In the genomic region with DNA sequence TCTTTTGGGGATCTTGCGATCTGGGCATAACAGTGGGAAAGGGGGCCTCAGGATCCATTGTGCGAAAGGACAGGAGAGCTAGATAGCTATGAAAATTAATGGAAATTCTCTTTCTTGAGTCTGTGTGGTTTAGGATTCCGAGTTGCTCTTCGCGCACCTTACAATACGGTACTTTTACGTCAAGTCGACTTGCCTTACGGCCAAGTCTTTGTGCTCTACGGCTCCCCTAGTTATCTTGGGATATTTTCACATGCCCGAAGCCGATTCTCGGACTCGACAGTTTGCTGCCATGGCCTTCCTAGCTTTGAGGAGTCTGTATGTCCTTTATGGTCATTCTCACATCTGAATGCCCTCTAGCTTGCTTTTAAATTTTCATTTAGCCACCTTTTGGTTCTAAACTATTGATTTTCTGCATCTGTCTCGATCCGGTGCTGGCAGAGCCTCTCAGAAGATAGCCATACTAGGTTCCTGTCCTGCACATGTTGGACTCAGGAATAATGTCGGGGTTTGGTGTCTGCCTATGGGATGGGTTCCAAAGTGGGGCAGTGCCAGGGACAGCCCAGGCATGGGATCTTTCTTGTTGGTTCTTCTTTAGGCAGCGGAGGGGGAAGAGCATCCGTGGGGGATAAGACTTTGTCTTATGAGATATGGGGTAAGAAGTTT, we compare ENCODE assay signal across 8 mouse cellular contexts.
A peak's percentile ranks its signal among the peaks of the same experiment; 100 is the strongest.
DNase-seq lines count a peak whose midpoint lies in the region; ATAC-seq and TF ChIP-seq lines count a peak whose summit lies in the region.

No protein-coding gene starts in this region.

- peak overlapping the region; percentile 30 for H3K4me3 ChIP-seq in forebrain, embryonic 14.5 days (ENCODE audit: low read depth, low read length)
- peak overlapping the region; percentile 62 for H3K4me3 ChIP-seq in layer of hippocampus, adult 2 months
- peak overlapping the region; percentile 51 for H3K4me3 ChIP-seq in lung, embryonic 16.5 days (ENCODE audit: low read length)

- no peaks in the 10 kb centered on the region for H3K9me3 ChIP-seq in forebrain, embryonic 14.5 days (replicated peaks; ENCODE audit: control insufficient read depth, low read length)
- H3K9me3 ChIP-seq in lung, embryonic 16.5 days (ENCODE audit: control insufficient read depth, low read length): no peaks in the 10 kb centered on the region

- peak overlapping the region; percentile 28 for H3K4me2 ChIP-seq in forebrain, embryonic 14.5 days (ENCODE audit: low read length)
- H3K4me2 ChIP-seq in lung, embryonic 16.5 days (ENCODE audit: low read depth, low read length): peak overlapping the region; percentile 43; the same call in 1 of the 2 replicates

- peak; percentile 76 for DNase-seq in R1 (ENCODE audit: low read depth, low spot score)
- peak; percentile 25 for DNase-seq in cerebellum, adult 11 months
- peak; percentile 82 for DNase-seq in forebrain, embryonic 14.5 days (ENCODE audit: low spot score)
- peak; percentile 29 for DNase-seq in heart, postnatal 4 days
- DNase-seq in layer of hippocampus, adult 2 months (ENCODE audit: low spot score in 2 of 2): peak; percentile 18 to 65
- DNase-seq in ovary, postnatal 36 days (ENCODE audit: low spot score): peak; percentile 13
- DNase-seq in urinary bladder, postnatal 36 days (ENCODE audit: low spot score in 2 of 2): peak; percentile 10 to 37

- H3K27ac ChIP-seq in forebrain, embryonic 14.5 days (ENCODE audit: low read depth, low read length): no peak overlapping the region
- H3K27ac ChIP-seq in layer of hippocampus, adult 2 months: peak overlapping the region; percentile 67
- H3K27ac ChIP-seq in lung, embryonic 16.5 days (ENCODE audit: low read length): no peak overlapping the region

- H3K4me1 ChIP-seq in forebrain, embryonic 14.5 days (ENCODE audit: control insufficient read depth, insufficient read depth, low read length): no peaks in the 10 kb centered on the region
- no peaks in the 10 kb centered on the region for H3K4me1 ChIP-seq in lung, embryonic 16.5 days (replicated peaks; ENCODE audit: control insufficient read depth, insufficient read depth, low read length)

- H3K9ac ChIP-seq in forebrain, embryonic 14.5 days (ENCODE audit: low read length): peak overlapping the region; percentile 41; the same call in 1 of the 2 replicates
- H3K9ac ChIP-seq in lung, embryonic 16.5 days (ENCODE audit: low read length): no peak overlapping the region

- ATAC-seq in forebrain, embryonic 14.5 days: peak; percentile 78
- ATAC-seq in lung, embryonic 16.5 days (ENCODE audit: low read depth): no peak; the same call in 1 of the 2 replicates

- 76% methylated on average over 19 of the region's 19 CpGs for WGBS in forebrain, embryonic 14.5 days
- WGBS in lung, embryonic 16.5 days: 50% methylated on average over 19 of the region's 19 CpGs

- no peaks in the 10 kb centered on the region for H3K27me3 ChIP-seq in forebrain, embryonic 14.5 days (replicated peaks; ENCODE audit: control insufficient read depth, insufficient read depth, low read length)
- no peaks in the 10 kb centered on the region for H3K27me3 ChIP-seq in lung, embryonic 16.5 days (ENCODE audit: control insufficient read depth, insufficient read depth, low read depth, low read length)

- no peak for TF ChIP-seq CTCF in layer of hippocampus, adult 2 months (conservative IDR thresholded peaks at IDR 0.05)

- no peaks in the 10 kb centered on the region for H3K36me3 ChIP-seq in forebrain, embryonic 14.5 days (ENCODE audit: control insufficient read depth, insufficient read depth, low read length)
- no peaks in the 10 kb centered on the region for H3K36me3 ChIP-seq in lung, embryonic 16.5 days (ENCODE audit: control insufficient read depth, insufficient read depth, low read length)

Comparison
In these comparisons a context has a peak if more than half of its experiments do, and no peak if none do; other contexts are left out.
1. DNase-seq: peak in every context shown above with its lines; median percentile 82 in forebrain, embryonic 14.5 days; 76 in R1; 42 in layer of hippocampus, adult 2 months; 29 in heart, postnatal 4 days; 25 in cerebellum, adult 11 months; 24 in urinary bladder, postnatal 36 days; 13 in ovary, postnatal 36 days.